Mouse (Mus musculus) liver, adult 2 months (tissue): ENCODE data around the gene Gabrr1. TPM values are rescaled to one million over a fixed set of nuclear protein-coding genes. Genes with fewer than 3 reads are reported as not detected.
A peak's percentile ranks its signal among the peaks of the same experiment; 100 is the strongest.
"Not testable (repeated sequence)": the region's sequence is repeated elsewhere in the genome, so short reads cannot be mapped to it uniquely, and the experiment has no call there.

Source experiments
- DNase-seq: peaks from one replicate; pipeline ENCODE4 v3.0.0-alpha.2; 2011; ENCODE audit warnings: low read depth, low spot score; ENCODE audit errors: extremely low read depth
- H3K27ac ChIP-seq: fragments of 200-500 bp; replicated peaks from 2 replicates; pipeline ENCODE4 v1.5.1; 2012; ENCODE audit warnings: low read depth, mild to moderate bottlenecking, control low read depth, inconsistent platforms, low read length; ENCODE audit not compliant: insufficient read depth
- H3K27me3 ChIP-seq: fragments of 200-500 bp; 2 replicates; pipeline ENCODE4 v1.6.1; 2012; ENCODE audit warnings: mild to moderate bottlenecking, moderate library complexity, low read length, inconsistent platforms; ENCODE audit not compliant: control insufficient read depth, insufficient read depth
- H3K36me3 ChIP-seq: fragments of 200-500 bp; 2 replicates; pipeline ENCODE4 v1.6.1; 2012; ENCODE audit warnings: low read length, inconsistent platforms; ENCODE audit not compliant: control insufficient read depth, insufficient read depth
- H3K4me1 ChIP-seq: fragments of 200-500 bp; 2 replicates; pipeline ENCODE4 v1.6.1; 2011; ENCODE audit warnings: low read length; ENCODE audit not compliant: control insufficient read depth, insufficient read depth
- H3K4me3 ChIP-seq: fragments of 200-500 bp; 2 replicates; pipeline ENCODE4 v1.5.1; 2011; ENCODE audit warnings: low read depth, mild to moderate bottlenecking, control low read depth, low read length, moderate library complexity; ENCODE audit not compliant: insufficient read depth
- H3K79me2 ChIP-seq: fragments of 200-500 bp; 2 replicates; pipeline ENCODE4 v1.6.1; 2012; ENCODE audit warnings: inconsistent platforms, mild to moderate bottlenecking, low read length, moderate library complexity; ENCODE audit not compliant: control insufficient read depth, insufficient read depth
- H3K9ac ChIP-seq: fragments of 200-500 bp; 2 replicates; pipeline ENCODE4 v1.6.1; 2012; ENCODE audit warnings: low read depth, mild to moderate bottlenecking, control low read depth, inconsistent platforms, low read length
- CTCF ChIP-seq: fragments of 200-500 bp; IDR thresholded peaks from 2 replicates; pipeline ENCODE4 v1.5.1; 2011; ENCODE audit warnings: low read depth, low read length, control low read depth
- POLR2A ChIP-seq: fragments of 200-500 bp; IDR thresholded peaks from 2 replicates; pipeline ENCODE4 v1.6.1; 2011; ENCODE audit warnings: low read length, control low read depth; ENCODE audit not compliant: insufficient read depth; ENCODE audit errors: extremely low read depth
- WGBS: fragments of 180-500 bp; shearing (Covaris S2); methylation state at CpG from one replicate; pipeline ENCODE4 v1.1.7; 2018; 5-methylcytosine and 5-hydroxymethylcytosine counted together
- polyA plus RNA-seq: library from polyadenylated mRNA; depleted of rRNA; stranded (reverse); fragments of >200 nt; gene quantifications from 2 replicates; pipeline ENCODE4 v1.2.3, GENCODE M21; 2012; rRNA removed
- total RNA-seq: library from RNA; depleted of rRNA; stranded (reverse); fragments of >200 nt; gene quantifications from 2 replicates; pipeline ENCODE4 v1.2.3, GENCODE M21; 2014; rRNA removed

The Gabrr1 gene
- total RNA-seq, result 0.20 TPM in 1 of 2 replicates, not detected in the other
- not detected in 2 replicates for polyA plus RNA-seq

- WGBS, result 75% methylated on average over 11 of the region's 11 CpGs
- no peaks in the 10 kb centered on the region for H3K79me2 ChIP-seq
Measured at GRCm38 (mm10) chr4:33132221-33132620, at the start of gene Gabrr1. Gene Gabrr1 (plus strand): TSS chr4:33132521.

GRCm38 (mm10) chr4:33099118-33099694 is 33.1 kb upstream of the Gabrr1 start:
- no peaks in the 10 kb centered on the region for H3K79me2 ChIP-seq
- TF ChIP-seq CTCF (no peak), POLR2A (no peak)
- H3K9ac ChIP-seq, result no peak overlapping the region
- no peaks in the 10 kb centered on the region for H3K36me3 ChIP-seq
- no peaks in the 10 kb centered on the region for H3K27me3 ChIP-seq
- 73% methylated on average over 6 of the region's 6 CpGs for WGBS
- no peak overlapping the region for H3K4me3 ChIP-seq
- H3K4me1 ChIP-seq, result no peaks in the 10 kb centered on the region
- DNase-seq, result peak; percentile 2
- no peak overlapping the region for H3K27ac ChIP-seq

More at GRCm38 (mm10) chr4:33132221-33132620, at the start of gene Gabrr1:
- Histone ChIP-seq H3K27ac (no peak within 1 kb of the TSS), H3K9ac (no peak within 1 kb of the TSS), H3K36me3 (no peaks in the 10 kb centered on the region), H3K4me1 (no peaks in the 10 kb centered on the region), H3K4me3 (no peak within 1 kb of the TSS), H3K27me3 (no peaks in the 10 kb centered on the region)
- TF ChIP-seq CTCF (no peak), POLR2A (no peak)
- no peak for DNase-seq

- Histone ChIP-seq H3K36me3 (no peaks in the 10 kb centered on the region), H3K79me2 (no peaks in the 10 kb centered on the region), H3K27me3 (no peaks in the 10 kb centered on the region), H3K9ac (no peak overlapping the region), H3K27ac (no peak overlapping the region), H3K4me3 (no peak overlapping the region), H3K4me1 (no peaks in the 10 kb centered on the region)
- WGBS, result 52% methylated on average over 14 of the region's 14 CpGs
- no peak for DNase-seq
- TF ChIP-seq POLR2A (no peak), CTCF (no peak)
Measured at GRCm38 (mm10) chr4:33109720-33110458, 22.4 kb upstream of the Gabrr1 start.

- WGBS, result 69% methylated on average over 7 of the region's 7 CpGs
- H3K27me3 ChIP-seq, result no peaks in the 10 kb centered on the region
- no peaks in the 10 kb centered on the region for H3K36me3 ChIP-seq
- no peak for DNase-seq
- H3K79me2 ChIP-seq, result no peaks in the 10 kb centered on the region
- no peak for TF ChIP-seq POLR2A
- TF ChIP-seq CTCF, result no peak
- no peaks in the 10 kb centered on the region for H3K4me1 ChIP-seq
- H3K4me3 ChIP-seq, result no peak overlapping the region
- no peak overlapping the region for H3K9ac ChIP-seq
- no peak overlapping the region for H3K27ac ChIP-seq
Measured at GRCm38 (mm10) chr4:33110845-33111244, 21.5 kb upstream of the Gabrr1 start.

GRCm38 (mm10) chr4:33111358-33111757 is 21.0 kb upstream of the Gabrr1 start:
- Histone ChIP-seq H3K79me2 (no peaks in the 10 kb centered on the region), H3K9ac (no peak overlapping the region), H3K27me3 (no peaks in the 10 kb centered on the region), H3K4me3 (no peak overlapping the region), H3K4me1 (no peaks in the 10 kb centered on the region), H3K36me3 (no peaks in the 10 kb centered on the region), H3K27ac (no peak overlapping the region)
- no peak for DNase-seq
- WGBS, result 88% methylated on average over 9 of the region's 9 CpGs
- TF ChIP-seq CTCF (no peak), POLR2A (no peak)

- H3K79me2 ChIP-seq, H3K4me3 ChIP-seq, H3K27me3 ChIP-seq, H3K9ac ChIP-seq, H3K36me3 ChIP-seq, H3K4me1 ChIP-seq, DNase-seq, H3K27ac ChIP-seq: not testable (repeated sequence)
- 94% methylated on average over 14 of the region's 14 CpGs for WGBS
Measured at GRCm38 (mm10) chr4:33112866-33113265, 19.5 kb upstream of the Gabrr1 start.
